Mouse (Mus musculus): Measurements from ENCODE around the gene Acp1. TPM values are rescaled to one million over a fixed set of nuclear protein-coding genes. Genes with fewer than 3 reads are reported as not detected.

Acp1 gene
- 10 to 100 TPM; 56.7 to 58.3 TPM for total RNA-seq (2021)
- long read RNA-seq, transcript Acp1-201 (6 exons, 3,066 nt), result minor isoform, 38 of 92 reads
- long read RNA-seq, transcript Acp1-202 (6 exons, 2,754 nt), result major isoform, 51 of 92 reads
- long read RNA-seq, partial matches to known transcripts, result 0 of 92 reads
- long read RNA-seq, other reads (novel, unspliced or antisense), result 2 of 92 reads

- peak; percentile 92 to 95 for DNase-seq (ENCODE audit: low spot score in 2 of 2)
These were observed at the start of gene Acp1, which contains the start of gene Sh3yl1 for GRCm38 (mm10) chr12:30911261-30912047. Acp1 (minus strand) TSS chr12:30911589. Sh3yl1 (plus strand) TSS chr12:30911668.

DNA sequence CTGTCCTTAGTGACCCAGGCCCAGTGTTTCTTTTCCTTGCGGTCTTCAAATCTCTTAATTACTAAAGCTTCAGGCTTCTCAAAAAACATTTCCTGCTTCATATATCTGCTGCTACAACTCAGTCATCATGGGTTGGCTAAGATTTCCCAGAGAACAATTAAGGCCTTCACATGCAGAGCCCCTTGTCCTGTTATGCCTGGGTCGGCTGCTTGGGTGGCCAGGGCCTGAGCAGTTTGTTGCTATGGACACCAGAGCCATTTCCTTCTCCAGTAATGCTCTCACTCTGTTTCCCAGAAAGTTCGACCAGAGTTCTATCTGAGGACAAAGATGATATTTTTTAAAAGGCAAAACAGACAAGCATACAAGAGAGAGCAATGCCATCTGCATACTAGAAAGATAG, 32.8 kb upstream of the Acp1 start:
- DNase-seq (ENCODE audit: low spot score in 2 of 2), result no peak

DNA sequence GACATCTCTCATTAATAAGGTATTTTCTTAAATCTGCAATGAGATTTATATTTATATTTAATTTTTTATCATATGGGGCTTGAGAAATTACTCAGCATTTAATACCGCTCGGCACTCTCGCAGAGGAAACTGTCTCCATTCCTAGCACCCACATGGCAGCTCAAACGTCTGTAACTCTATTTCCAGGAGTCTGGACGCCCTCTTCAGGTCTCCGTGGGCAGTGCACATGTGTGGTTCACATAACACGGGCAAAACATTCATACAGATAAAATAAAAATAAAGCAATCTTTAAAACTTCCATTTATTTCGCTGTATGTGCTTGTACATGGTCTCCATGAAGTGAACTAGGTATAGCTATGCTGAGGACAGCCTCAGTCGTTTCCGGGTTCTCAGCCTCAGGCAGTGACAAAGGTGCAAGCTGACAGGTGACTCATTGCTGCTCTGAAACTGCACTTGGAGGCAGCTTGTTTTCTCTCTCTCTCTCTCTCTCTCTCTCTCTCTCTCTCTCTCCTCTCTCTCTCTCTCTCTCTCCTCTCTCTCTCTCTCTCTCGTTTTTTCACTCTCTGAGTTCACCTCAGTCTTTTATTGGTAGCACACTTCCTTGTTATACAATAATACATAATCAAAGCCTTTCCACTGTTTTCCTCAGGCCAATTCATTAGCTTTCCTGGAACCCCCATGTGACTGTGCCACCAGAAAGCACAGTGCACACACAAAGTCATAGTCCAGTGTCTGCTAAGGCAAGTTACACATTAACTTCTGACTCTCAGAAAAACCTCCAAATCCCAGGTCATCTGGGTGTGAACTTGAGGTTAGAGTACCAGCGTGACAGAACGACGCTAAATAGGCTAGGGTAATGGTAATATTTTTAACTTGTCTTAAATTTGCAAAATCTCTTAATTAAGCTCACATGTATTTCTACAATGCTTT, 31.9 kb upstream of the Acp1 start:
- DNase-seq (ENCODE audit: low spot score in 2 of 2), result no peak

DNA sequence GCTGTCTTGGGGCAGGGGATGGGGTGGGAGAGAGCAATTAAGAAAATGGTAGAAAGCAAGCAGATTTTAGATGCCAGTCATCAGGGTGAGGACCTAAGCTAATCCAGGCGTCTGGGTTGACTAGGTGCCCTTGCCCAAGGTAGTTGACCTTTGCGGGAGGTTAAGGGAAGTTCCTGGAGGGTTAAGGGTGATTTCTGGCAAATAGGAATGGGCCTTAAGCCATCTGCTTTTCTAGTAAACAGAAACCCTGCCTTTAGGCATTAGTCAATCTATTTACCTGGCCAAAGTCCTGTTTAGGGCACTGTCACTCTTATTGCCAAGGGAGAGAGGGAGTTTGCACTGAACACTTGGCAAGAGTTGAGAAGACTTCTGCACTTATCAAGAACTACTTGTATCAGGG, 25.5 kb upstream of the Acp1 start:
- DNase-seq (ENCODE audit: low spot score in 2 of 2), result no peak

- no peak for DNase-seq (ENCODE audit: low spot score in 2 of 2)
These were observed 21.9 kb upstream of the Acp1 start for GRCm38 (mm10) chr12:30933299-30933698.

DNA sequence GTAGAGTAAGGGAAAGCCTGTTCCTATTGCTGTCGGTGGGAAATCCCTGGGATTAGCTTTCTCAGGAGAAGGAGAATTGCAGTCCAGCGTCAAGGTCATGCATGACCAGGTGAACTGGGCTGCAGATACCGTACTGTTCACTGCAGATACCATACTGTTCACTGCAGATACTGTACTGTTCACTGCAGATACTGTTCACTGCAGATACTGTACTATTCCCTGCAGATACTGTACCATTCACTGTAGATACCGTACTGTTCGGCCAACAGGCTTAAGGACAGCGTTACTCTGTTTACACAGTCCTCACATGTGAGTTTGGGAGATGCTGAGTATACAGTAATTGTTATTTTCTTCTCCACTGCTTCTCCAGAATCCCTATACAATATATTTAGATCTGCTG, 16.8 kb upstream of the Acp1 start:
- no peak for DNase-seq (ENCODE audit: low spot score in 2 of 2)

DNA sequence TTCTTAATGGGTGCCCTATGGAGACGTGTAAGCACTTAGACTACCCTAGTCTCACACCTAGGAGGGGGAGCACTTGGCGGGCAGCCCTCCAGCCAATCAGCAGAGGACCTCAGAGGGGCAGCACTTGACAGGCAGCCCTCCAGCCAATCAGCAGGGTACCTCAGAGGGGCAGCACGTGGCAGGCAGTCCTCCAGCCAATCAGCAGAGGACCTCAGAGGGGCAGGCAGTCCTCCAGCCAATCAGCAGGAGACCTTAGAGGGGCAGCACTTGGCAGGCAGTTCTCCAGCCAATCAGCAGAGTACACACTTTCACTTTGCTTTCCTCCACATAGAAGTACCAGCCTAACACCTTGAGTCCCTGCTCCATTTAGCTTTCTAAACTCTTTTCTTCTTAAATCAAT, 11.0 kb upstream of the Acp1 start:
- no peak for DNase-seq (ENCODE audit: low spot score in 2 of 2)

DNA sequence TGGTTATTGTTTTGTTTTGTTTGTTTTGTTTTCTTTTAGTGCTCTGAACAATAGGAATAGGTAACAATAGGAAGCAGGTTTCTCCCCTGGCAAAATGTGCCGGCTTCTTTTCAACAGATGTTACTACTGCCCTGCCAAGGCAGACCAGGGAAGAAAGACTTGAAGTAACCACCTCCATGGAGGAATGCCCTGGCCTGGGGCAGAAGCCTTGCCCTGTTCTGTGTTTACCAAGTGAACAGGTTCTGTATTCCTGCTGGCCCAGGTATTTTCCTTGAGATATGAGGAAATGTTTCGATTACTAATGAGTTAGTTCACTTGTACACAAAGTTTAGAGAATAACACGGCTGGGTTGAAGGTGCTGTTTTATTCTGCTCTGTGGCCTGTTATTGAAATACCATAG, 1.5 kb upstream of the Acp1 start:
- DNase-seq (ENCODE audit: low spot score in 2 of 2), result no peak

DNA sequence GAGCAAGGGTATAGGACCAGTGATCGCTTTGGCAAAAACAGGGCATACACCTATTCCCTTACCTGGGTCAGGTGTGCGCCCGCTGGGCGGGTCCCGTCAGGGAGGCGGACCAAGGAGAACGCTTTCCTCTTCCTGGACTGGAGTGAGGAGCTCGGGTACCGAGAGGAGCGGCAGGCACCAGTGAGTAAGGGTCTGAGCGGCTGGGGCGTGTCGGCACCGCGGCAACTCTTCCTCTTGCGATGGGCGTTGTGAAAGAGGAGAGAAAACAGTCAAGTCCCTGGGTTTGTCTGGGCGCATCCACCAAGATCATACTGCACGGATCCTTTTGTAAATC, 626 bp upstream of the Acp1 start:
- peak in 1 of 2 experiments; percentile 5 for DNase-seq (ENCODE audit: low spot score in 2 of 2)

- no peak for DNase-seq (ENCODE audit: low spot score in 2 of 2)
These were observed 529 bp downstream of the Acp1 start for GRCm38 (mm10) chr12:30910860-30911259.

- no peak for DNase-seq (ENCODE audit: low spot score in 2 of 2)
These were observed 1.5 kb downstream of the Acp1 start for GRCm38 (mm10) chr12:30909881-30910280.

DNA sequence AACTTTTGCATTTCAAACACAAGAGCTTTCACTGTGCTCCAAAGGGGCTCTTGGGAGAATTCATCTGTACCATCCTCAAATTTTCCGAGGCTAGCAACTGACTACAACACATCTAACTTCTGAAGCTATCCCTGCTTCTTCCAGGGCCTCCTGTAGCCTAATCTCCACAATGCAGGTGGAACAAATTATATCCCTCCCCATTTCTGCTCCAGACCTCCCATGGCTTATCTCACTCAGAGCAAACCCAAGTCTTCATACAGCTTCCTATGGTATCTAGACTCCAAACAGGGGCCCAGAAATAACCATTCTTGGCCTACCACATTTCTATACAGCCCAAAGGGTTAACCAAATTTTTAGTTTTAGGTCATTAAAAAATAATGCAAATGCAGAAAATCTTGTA, 2.7 kb downstream of the Acp1 start:
- DNase-seq (ENCODE audit: low spot score in 2 of 2), result no peak

DNA sequence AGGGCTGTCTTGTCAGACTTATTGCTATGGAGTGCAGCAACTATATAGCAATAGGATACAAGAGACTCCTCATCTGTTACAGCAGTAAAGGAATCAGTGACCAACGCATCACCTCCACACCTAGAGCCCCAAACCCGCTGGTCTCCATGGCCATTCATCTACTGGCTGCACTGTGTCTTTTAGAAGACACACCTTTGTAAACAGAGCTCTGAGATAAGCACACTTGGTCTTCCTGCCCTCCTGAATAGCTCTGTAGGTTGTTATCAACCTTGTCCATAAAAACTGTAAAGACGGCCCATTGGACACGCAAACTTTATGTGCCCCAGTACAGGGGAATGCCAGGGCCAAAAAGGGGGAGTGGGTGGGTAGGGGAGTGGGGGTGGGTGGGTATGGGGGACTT, 14.3 kb downstream of the Acp1 start:
- DNase-seq (ENCODE audit: low spot score in 2 of 2), result no peak

- DNase-seq (ENCODE audit: low spot score in 2 of 2), result no peak
These were observed 20.0 kb downstream of the Acp1 start for GRCm38 (mm10) chr12:30891438-30891837.

GRCm38 (mm10) chr12:30890067-30890466, 21.3 kb downstream of the Acp1 start:
- DNase-seq (ENCODE audit: low spot score in 2 of 2), result peak; percentile 44 to 85

DNA sequence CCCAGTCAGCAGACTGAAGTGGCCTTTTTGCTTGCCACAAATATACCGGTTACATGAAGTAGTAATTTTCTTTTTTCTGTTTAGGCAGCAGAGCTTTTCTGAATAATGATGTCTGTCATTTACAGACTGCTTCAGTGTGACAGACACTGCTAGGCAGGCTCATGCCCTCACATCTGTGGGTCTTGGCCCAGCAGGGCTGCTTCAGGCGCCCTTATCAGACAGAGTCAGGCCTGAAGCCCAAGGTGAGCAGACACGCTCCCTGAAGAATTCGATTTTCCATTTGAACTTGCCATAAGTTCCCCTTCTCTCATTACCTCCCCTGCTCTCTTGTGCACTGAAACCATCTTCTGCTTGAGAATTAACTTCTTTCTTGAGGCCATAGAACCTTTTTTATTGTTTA, 23.4 kb downstream of the Acp1 start:
- DNase-seq (ENCODE audit: low spot score in 2 of 2), result no peak

DNA sequence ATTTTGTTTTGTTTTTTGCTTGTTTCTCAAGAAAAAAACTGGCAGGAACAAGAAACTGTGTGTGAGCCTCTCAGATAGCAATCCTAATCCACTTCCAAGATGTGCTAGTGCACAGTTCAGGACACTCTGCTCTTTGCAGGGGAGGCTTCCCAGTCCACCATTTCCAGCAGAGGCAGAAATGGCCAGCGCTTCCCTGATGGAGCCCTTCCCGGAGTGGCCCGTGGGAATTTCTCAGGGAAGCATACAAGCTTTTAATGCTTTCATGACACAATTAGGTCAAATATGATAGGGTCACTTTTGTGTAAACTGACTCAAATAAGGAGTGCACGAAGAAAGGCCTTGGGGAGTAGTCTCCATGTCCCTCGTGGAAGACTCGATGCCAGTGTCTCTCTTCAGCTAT, 25.5 kb downstream of the Acp1 start:
- no peak for DNase-seq (ENCODE audit: low spot score in 2 of 2)

DNA sequence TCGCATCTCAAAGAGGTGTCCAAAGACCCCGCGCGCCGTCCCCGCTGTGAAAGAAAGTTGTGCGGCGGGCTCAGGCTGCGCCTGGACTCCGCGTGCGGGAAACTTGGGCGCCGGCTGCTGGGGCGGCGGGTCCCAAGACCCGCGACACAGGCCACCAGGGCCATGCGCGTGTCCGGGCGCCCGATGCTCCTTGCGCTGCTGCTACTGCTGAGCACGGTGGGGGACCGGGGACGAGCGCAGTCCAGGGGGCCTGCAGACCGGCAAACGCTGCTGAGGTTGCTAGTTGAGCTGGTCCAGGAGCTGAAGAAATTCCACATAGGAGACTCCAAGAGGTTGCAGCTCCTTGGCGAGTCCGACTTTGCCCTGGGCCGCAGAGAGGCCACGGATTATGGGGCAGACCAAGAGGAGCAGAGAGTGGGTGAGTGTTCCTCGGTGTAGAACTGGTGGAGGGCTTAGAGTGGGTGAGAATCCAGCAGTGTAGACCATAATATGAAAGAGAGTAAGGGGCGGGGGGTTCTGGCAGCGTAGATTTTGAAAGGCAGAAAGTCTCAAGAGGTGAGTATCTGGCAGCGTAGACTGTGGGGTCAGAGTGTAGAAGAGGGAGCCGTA, 26.7 kb downstream of the Acp1 start:
- DNase-seq (ENCODE audit: low spot score in 2 of 2), result no peak

- DNase-seq (ENCODE audit: low spot score in 2 of 2), result peak; percentile 9 to 23
These were observed 27.3 kb downstream of the Acp1 start, which contains the start of gene Alkal2 for GRCm38 (mm10) chr12:30883986-30884621. Alkal2 (plus strand) TSS chr12:30884322.

- no peak for DNase-seq (ENCODE audit: low spot score in 2 of 2)
These were observed 27.8 kb downstream of the Acp1 start for GRCm38 (mm10) chr12:30883592-30883985.

DNA sequence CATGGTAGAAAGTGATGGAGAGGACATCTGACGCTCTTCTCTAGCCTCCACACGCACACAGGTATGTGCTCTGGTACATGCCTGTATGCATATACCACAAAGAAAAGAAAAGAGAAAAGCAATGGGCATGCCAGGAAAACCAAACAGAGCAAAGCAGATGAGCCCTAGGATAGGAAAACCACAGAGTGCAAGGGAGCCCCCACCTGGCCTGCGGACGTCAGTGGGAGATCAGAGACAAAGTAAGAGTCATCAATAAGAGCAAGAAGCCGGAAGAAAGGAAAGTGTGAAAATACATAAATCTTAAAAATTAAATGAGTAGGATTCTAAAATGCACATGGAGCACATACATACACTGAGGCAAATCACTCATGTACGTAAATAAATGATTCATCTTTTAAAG, 31.9 kb downstream of the Acp1 start:
- DNase-seq (ENCODE audit: low spot score in 2 of 2), result peak in 1 of 2 experiments; percentile 63
